Mouse (Mus musculus): ENCODE results near the gene Ifi27.

Gene Ifi27

DNA sequence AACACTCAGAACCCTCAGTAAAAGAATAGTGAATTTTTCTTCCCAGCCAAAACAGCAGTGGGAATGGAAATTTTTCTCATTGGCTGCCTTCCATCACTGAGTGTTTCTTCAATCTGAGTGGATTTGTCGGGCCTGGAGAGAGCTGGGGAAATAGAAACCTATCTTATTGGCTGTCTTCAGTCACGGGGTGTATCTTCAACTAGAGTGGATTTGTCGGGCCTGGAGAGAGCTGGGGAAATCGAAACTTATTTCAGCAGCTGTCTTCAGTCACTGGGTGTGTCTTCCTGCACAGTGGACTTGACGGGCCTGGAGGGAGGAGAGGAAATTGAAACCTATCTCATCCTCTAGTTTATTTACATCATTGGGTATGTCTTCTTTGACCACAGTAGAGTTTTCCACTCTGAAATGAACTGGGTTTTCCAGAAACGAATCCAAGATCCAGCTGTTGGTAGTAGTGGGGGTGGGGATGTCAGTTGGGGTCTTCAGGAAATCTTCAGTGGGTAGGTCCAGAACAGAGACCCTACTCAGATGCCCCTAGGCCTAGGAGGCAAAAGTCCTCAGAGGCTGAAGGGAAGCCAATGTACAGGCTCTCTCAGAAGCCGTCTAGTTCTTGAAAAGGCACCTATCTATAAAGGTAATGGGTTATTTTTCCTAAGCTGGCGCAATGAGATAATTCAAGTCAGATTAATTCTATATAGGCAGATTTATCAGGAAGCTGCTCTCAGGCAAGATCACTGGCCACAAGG lies at the start of gene Ifi27:
Gene Ifi27 (plus strand): TSS at position 226 of the 746 bp plus-strand sequence.
- in situ Hi-C loops (cut with MboI, MseI) = loop anchor here (25.0 kb wide), 1 partner anchor 1578 kb away; the partner anchor contains the start of gene Syne3

DNA sequence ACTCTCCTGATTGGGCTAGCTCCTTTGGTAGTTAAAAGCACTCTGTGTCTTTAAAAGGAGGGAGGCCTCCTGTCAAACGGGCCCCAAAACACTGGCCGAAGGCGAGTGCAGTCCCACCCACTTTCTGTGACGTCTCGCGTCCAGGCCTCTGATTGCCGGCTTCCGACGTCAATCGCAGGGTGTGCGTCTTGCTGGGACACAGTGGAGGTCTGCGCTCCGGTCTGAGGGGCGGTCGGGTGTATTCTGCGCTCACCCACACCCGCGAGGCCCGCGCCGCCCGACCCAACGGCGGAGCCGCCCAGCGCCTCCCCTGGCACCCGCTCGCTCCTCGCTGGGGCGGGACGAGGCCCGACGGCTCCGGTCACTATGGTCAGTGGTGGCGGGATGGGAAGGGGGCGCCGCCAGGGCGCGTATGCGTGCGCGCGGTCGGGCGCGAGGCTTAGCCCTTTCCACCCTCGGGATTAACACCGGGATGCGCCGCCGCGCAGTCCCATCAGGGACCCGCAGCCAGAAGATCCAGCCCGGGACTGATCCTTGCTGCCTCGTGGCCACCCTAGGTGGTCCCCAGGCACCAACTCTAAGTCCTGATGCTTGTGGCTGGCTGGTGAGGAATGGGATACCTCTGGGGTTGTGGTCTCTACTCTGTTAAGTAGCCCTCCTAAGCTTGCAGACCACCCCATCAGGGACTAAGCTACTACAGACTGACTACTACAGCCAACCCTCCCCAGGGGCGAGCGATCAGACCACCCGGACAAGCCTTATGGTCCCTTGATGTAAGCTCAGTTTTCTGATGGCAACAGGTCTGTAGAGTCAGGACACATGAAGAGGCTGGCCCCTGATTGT lies 45.3 kb upstream of the Ifi27 start, which contains the start of gene Otub2:
Gene Otub2 (plus strand): TSS at position 178 of the 843 bp plus-strand sequence.
- in situ Hi-C loops (cut with MboI, MseI) = no loop called here

DNA sequence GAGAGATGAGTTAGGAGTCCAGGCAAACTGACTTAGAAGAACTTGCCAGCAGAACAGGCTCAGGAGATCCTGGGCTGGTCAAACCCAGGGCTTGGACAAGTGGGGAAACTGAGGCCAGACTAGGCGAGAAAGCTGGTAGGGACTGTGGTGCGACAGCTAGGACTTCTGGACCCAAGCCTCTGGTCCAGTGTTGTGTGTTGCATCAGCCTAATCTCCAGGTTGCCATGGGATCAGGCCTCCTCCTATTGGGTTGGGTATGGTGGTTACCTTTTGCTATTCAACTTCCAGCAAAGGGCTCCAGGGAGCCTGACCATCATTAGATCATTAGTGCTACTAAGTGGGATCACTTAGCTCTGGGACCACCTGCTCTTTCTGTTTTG lies 44.7 kb upstream of the Ifi27 start:
- in situ Hi-C loops (cut with MboI, MseI) = no loop called here

DNA sequence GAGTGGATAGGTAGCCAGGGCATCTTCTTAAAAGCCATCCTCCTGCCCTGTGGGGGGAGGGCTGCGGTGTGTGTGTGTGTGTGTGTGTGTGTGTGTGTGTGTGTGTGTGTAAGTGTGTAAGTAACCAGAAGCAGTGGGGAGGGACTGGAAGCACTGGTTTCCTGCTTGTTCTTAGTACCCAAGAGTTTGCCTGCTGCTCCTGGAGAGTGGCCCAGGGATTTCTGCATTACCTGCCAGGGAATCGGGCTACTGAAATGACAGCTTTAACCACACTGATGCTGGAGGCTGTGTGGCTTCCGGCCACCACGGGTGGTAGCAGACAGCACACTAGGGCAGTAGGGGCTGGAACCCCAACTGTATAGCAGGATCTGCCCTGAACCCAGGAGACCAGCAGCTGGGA lies 44.0 kb upstream of the Ifi27 start:
- in situ Hi-C loops (cut with MboI, MseI) = no loop called here

DNA sequence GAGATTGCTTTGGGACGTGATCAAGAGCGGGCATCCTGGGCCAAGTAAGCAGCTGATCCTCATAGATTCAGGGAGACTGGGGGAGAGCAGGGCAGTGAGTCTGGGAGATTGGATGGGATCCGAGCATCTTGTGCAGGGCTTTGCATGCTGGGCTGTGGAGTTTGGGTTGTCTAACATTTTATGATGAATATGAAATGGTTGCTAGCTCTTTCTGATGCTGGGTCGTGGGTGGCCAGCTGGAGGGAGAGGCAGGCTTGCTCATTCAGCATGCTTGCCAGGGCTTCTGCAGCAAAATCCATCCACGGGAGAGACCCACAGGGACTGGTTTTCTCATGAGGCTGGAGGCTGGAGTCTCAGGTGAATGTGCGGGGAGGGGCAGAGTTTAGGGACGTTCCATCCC lies 42.9 kb upstream of the Ifi27 start:
- in situ Hi-C loops (cut with MboI, MseI) = no loop called here

DNA sequence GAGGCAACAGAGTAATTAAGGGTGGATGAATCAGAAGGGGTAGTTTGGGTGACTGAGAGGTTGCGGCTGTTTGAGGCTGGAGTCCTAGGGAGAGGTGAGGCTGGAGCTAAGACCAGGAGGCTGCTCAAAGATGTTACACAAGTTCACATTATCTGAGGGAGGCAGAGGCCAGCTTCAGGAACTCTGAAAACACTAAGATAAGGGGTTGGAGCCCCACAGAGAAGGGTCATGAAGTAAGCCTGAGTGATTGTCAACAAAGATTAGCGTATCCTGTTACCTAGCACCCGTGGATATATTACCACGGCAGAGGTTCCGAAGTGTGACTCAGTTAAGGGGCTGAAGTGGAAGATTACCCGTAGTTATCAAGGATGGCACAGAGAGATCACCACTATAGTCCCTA lies 40.5 kb upstream of the Ifi27 start:
- in situ Hi-C loops (cut with MboI, MseI) = no loop called here

DNA sequence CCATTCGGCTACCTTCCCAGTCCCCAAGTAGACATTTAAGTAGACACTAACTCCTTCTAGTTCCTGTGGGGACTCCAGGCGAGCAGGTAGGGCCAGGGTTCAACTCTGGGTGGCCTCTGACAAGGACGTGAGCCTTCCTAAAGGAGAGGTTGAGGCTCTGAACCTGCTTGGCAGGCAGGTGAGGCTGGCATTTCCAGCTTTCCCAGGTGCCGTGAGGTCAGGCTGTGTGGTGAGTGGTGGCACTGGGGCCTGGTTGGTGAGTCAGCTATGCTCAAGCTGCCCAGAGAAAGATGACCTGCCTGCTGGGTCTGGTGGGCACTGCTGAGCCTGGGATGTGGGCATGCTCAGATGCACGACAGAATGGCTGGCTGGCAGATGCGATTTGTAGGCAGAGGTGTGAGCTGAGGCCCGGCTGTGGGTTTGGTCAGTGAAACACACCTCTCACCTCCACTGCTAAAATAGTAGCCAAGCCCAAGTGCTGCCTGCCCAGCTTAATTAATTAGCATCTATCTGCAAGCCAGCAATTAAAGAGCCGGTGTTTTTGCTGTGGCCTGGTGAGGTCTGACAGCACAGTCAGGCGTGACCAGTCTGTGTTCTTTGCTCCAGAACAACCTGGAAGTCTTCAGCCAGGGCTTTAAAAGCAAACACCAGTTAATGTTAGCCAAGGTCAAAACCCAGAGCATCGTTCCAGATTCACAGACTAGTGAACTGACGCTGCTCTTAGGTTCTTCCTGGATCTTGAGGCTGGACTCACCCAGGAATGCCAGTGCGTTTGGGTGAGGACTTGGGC lies 38.3 kb upstream of the Ifi27 start:
- in situ Hi-C loops (cut with MboI, MseI) = no loop called here

DNA sequence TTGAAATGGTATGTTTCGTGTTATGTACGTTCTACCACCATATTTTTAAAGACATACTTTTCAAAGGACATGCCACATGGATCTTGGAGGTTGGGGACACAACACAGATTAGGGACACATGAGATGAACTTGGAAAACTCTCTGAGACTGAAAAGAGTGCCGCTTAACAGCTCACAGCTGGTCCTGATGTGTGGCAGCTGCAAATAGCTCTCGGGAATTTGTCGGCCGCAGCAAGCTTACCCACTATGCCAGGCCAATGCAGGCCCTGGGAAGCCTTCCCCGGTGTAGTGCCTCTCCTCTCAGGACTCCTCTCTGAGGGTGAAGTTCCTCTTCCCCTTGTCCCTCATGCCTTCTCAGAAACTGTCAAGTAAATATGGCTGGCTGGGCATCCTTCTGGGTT lies 37.3 kb upstream of the Ifi27 start:
- in situ Hi-C loops (cut with MboI, MseI) = no loop called here

DNA sequence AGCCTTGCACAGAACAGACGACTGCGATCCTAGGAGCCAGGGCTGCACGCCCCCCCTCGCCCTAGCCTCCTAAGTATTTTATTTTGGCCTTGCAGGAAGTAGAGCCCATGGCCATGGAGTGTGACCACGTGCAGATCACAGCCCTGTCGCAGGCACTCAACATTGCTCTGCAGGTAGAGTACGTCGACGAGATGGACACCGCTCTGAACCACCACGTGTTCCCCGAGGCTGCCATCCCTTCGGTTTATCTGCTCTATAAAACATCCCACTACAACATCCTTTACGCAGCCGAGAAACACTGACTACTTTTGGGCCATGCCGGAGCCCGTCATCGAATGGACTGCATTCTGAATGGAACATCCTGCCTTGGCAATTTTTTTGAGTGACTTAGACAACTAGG lies 29.9 kb upstream of the Ifi27 start:
- in situ Hi-C loops (cut with MboI, MseI) = no loop called here

DNA sequence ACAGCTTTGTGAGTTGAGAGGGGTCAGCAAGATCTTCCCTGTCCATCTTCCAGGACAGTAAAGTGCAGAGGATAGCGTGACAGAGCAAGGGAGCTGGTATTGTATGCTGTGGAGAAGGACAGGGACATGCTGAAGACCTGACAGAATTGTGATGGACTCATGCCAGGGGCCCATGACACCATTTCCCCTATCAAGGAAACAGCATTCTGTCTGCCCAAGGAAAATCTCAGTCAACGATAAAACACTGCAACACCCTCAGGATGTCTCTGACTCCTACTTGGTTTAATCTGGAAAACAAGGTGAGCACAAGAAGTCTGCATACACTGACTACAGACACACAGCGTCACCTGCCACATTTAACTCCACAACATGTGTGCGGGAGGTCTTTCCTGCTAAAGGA lies 26.3 kb upstream of the Ifi27 start, which contains the start of gene 9330161L09Rik:
Gene 9330161L09Rik (minus strand): TSS at position 101 of the 400 bp plus-strand sequence.
- in situ Hi-C loops (cut with MboI, MseI) = no loop called here

DNA sequence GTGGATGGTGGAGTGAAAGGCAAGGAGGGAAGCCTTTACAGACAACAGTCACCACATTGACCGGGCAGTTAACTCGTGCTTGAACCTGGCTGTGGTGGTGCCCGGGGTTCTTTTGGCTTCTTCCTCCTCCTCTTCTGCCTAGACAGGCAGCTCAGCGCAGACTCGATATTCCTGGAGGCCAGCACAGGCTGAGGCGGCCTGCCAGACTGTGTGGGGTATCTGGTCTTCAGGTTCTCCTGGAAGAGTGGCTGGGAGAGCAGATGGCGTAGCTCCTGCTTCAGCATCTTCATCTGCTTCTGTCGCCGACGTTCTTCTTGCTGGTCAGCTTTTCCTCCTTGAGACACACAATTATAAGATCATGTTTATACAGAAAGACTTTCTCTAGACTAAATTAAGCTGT lies 25.9 kb upstream of the Ifi27 start:
- in situ Hi-C loops (cut with MboI, MseI) = no loop called here

DNA sequence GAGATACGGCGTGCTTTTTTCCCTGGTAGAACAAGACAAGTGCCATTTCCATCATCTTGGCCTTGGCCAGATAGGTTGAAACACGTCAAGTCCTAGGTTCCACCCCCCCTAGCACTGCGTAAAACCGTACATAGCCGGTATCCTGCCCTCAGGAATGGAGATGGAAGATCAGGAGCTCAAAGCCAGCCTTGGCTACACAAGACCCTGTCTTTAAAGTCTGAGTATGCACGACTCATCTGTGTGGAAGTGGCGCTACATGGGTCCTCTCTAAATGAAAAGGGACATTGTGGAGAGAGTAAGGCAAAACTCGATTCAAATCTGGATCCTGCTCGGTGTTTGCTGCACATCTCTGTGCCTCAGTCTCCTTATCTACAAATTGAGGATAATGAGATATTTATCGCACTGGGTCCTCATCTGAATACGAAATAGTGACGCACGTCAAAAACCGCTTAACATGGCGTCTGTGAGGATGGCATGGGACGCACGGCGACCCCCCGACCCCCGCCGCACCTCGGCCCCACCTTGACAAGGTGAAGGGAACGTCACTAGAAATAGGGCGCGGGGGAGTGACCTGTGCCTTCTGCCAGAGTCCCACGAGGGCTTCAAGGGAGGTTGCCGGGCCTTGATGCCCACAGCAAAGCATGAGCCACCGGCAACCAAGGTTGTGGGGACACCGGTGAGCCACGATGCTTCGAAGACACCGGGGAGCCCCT lies 8.8 kb upstream of the Ifi27 start:
- in situ Hi-C loops (cut with MboI, MseI) = loop anchor here (5.0 to 25.0 kb wide), 2 partner anchors 67 to 1587 kb away; partner anchors contain the start of gene Syne3

DNA sequence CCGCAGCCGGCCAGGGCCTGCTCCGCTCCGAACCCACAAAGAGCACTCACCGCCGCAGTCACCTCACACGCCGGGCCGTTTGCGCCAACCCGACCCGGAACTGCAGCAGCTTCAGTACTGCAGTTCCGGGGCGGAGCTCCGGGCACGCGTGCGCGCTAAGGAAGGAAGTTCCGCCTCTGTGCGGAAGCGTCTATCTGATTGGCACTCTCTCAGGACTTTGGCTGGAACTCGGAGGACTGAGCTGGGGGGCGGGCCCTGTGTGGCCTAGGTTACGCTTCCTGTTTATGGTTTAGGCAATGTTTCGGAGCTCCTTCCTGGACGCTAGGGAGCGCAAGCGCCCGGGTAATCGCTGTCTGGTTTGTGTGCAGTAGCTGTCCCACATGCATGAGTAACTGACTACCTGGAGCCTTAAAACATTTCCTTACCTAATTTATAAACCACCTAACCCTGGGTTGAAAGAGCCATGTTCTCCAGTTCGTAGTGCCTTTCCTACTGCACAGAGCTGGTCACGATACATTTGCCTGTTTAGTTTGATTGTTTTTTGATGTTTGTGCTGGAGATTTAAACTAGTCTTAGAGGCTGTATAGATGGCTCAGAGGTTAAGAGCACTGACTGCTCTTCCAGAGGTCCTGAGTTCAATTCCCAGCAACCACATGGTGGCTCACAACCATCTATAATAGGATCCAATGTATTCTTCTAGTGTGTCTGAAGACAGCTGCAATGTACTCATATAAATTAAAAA lies 8.1 kb upstream of the Ifi27 start, which contains the start of gene Ddx24:
Gene Ddx24 (minus strand): TSS at position 102 of the 742 bp plus-strand sequence.
- in situ Hi-C loops (cut with MboI, MseI) = loop anchor here (5.0 to 25.0 kb wide), 2 partner anchors 66 to 1586 kb away; partner anchors contain the start of gene Syne3

DNA sequence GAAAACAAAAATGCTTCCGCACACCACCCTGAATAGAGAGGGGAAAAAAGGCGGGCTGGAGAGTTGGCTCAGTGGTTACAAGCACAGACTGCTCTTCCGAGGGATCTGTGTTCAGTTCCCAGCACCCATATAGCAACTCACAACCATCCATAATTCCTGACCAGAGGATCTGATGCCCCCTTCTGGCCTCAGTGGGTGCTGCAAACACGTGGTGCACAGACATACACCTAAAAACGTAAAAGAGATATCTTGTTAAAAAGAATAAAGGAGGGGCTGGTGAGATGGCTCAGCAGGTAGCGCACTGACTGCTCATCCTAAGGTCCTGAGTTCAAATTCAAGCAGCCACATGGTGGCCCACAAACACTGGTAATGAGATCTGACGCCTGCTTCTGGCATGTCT lies 7.3 kb upstream of the Ifi27 start:
- in situ Hi-C loops (cut with MboI, MseI) = loop anchor here (5.0 to 25.0 kb wide), 2 partner anchors 66 to 1586 kb away; partner anchors contain the start of gene Syne3

DNA sequence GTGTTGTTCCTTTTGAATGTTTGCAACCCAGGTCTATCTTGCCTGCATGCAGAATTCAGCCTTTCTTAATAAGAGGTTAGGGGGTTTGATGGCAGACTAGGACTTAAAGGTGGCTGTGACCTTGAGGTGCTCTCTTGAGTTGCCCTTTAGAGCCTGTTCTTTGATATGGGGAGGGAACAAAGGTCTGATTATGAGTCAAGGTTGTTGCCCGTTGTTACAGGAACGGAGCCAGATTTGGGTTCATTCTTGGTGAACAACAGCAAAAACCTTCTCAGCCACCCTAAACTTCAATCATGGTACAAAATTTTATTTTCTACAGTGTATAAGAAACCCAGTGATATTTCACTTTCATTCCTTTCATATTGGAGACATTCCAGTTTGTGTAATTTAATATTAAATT lies 581 bp upstream of the Ifi27 start:
- in situ Hi-C loops (cut with MboI, MseI) = loop anchor here (25.0 kb wide), 1 partner anchor 1579 kb away; the partner anchor contains the start of gene Syne3

DNA sequence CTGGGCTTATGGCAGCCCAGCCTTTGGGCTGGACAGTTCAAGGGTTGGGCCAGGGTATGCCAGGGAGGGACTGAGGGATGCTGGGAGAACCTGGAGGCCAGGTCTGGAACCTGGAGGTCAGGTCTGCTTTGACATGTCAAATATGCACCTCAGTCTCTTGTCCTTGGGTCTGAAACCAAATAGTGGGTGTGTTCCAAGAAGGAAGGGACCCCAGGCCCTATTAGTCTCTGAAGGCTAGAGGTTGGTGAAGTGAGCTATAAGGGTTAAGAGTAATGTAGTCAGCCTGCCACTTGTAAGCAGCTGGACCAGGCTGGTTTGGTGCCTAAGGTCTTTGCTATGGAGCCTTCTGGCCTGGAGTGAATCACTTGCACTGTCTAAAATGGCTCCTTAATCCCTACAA lies 850 bp downstream of the Ifi27 start:
- in situ Hi-C loops (cut with MboI, MseI) = loop anchor here (25.0 kb wide), 1 partner anchor 1577 kb away; the partner anchor contains the start of gene Syne3

DNA sequence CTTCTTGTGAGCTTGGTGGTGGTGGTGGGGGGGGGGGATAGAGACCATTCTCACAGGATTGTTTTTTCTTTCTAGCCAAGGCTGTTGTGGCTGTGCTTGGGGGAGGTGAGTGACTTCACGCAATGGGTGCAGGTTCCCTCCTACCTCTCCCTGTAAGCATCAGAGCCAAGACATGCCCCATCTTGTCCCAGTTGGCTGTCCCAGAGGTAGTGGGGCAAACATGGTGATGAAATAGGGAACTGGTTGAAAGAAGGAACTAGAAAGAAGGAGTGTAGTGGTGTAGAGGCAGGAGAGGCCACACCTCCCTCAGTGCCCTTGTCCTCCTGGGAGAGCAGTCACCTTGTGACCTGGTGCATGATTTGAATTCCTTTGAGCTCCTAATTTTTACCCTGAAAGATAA lies 3.6 kb downstream of the Ifi27 start:
- in situ Hi-C loops (cut with MboI, MseI) = loop anchor here (25.0 kb wide), 1 partner anchor 1575 kb away; the partner anchor contains the start of gene Syne3

DNA sequence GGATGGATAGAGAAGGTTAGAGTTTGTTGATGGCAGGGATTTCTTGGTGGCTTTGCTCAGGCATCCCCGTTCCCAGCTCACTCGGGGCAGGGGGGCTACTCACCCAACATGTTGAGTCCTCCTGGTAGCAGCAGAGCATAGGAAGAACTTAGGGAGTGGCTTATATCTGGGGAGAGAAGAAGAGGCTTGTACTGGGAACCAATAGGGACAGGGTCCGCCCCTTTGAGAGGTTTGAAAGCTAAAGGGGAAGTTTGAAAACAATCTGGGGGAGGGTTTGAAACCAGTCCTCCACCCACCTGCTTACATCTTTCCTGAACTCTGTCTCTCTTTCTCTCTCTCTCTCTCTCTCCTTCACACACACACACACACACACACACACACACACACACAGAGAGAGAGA lies 9.5 kb downstream of the Ifi27 start, which contains the start of gene Ifi27l2a:
Gene Ifi27l2a (minus strand): TSS at position 157 of the 400 bp plus-strand sequence.
- in situ Hi-C loops (cut with MboI, MseI) = loop anchor here (25.0 kb wide), 1 partner anchor 1569 kb away; the partner anchor contains the start of gene Syne3

DNA sequence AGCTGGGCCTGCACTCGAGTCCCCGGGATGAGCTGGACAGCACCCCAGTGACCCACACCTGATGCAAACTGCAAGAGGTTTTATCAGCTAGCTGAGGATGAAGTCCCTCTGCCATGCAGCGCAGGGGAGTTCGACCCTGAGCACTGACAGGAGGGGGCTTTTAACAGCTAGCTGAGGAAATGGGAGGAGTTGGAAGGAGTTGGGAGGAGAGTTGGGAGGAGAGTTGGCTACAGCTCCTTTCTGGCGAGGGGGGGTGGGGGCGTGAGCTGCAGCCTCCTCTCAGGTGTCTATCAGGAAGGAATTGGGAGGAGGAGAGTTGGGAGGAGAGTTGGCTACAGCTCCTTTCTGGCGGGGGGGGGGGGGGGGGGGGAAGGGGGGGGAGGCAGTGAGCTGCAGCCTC lies 10.2 kb downstream of the Ifi27 start:
- in situ Hi-C loops (cut with MboI, MseI) = loop anchor here (25.0 kb wide), 1 partner anchor 1568 kb away; the partner anchor contains the start of gene Syne3

Data from regulatory T cell (primary cell).